In the genomic region with DNA sequence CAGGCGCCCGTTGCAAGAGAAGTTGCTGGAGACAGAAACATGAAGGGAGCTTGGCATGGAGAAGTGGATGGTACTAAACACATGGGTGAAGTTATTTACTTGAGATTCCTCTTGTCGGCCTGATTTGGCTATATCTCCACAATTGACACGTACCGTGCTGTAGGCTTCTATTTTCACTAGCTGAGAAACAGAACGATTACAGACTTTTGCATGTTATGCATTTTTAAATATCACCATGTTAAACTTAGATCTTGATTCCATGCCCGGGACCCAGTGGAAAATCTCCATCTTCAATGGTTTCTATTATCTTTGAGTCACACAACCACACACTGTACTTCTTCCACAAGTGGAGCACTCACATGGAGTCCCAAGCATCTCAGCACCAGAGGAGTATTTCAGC, we compare ENCODE assay signal across 26 mouse cellular contexts.
DNase-seq lines count a peak whose midpoint lies in the region; ATAC-seq lines count a peak whose summit lies in the region.
"Had no signal": no experiment of that assay in that cellular context is flagged by ENCODE, and none has a peak within 500 bp of the region (broad histone marks: within the 10 kb centered on the region; RNA-seq: fewer than 3 reads in every experiment).

No protein-coding gene starts in this region.

- H3K4me1 ChIP-seq in embryonic facial prominence, embryonic 10.5 days: peaks cover 12% of the 10 kb centered on the region
- H3K4me1 ChIP-seq: heart, embryonic 10.5 days; hindbrain, embryonic 15.5 days; intestine, embryonic 15.5 days had no signal

- peak; percentile 32 for DNase-seq in left cerebral cortex, adult 11 months (ENCODE audit: low spot score)
- DNase-seq in left cerebral cortex, postnatal 4 days: no peak
- DNase-seq in left cerebral cortex, adult 9 months (ENCODE audit: low spot score in 2 of 2): peak; percentile 40 to 60
- DNase-seq in right cerebral cortex, postnatal 10 days (ENCODE audit: low spot score in 2 of 2): peak; percentile 66 to 81
- DNase-seq in gastrocnemius, postnatal 36 days: no peak
- DNase-seq in embryonic facial prominence, embryonic 10.5 days (ENCODE audit: low spot score): no peak
- no peak for DNase-seq in adrenal gland, postnatal 25 days
- DNase-seq: cerebellum, adult 9-10 months; heart, postnatal 4 days; kidney, adult 8-10 months; kidney, postnatal 10 days; liver, postnatal 0 days; retina, postnatal 1 day; thymus, postnatal 36 days had no signal

- H3K36me3 ChIP-seq in embryonic facial prominence, embryonic 10.5 days (replicated peaks): no peaks in the 10 kb centered on the region
- H3K36me3 ChIP-seq: G1E; heart, embryonic 10.5 days; hindbrain, embryonic 15.5 days; intestine, embryonic 15.5 days; midbrain, embryonic 15.5 days; neural tube, embryonic 12.5 days had no signal

- H3K27me3 ChIP-seq in embryonic facial prominence, embryonic 10.5 days (replicated peaks; ENCODE audit: low read depth, poor library complexity, severe bottlenecking): no peaks in the 10 kb centered on the region
- H3K27me3 ChIP-seq: CH12.LX; forebrain, embryonic 13.5 days; hindbrain, embryonic 15.5 days; intestine, embryonic 15.5 days; midbrain, embryonic 15.5 days; neural tube, embryonic 12.5 days had no signal

- H3K4me3 ChIP-seq in embryonic facial prominence, embryonic 10.5 days: no peak overlapping the region
- H3K4me3 ChIP-seq: forebrain, embryonic 13.5 days; heart, embryonic 10.5 days; hindbrain, embryonic 15.5 days; intestine, embryonic 15.5 days; midbrain, embryonic 15.5 days; neural tube, embryonic 12.5 days had no signal

- ATAC-seq in CD4-positive, CD25-positive, alpha-beta regulatory T cell, adult 4 months: no peak
- ATAC-seq: forebrain, embryonic 13.5 days; intestine, embryonic 15.5 days; liver, postnatal 0 days; lung, postnatal 0 days; midbrain, embryonic 15.5 days; Patski had no signal

- WGBS in embryonic facial prominence, embryonic 10.5 days: 94% methylated on average over 7 of the region's 7 CpGs

- no peaks in the 10 kb centered on the region for H3K9me3 ChIP-seq in embryonic facial prominence, embryonic 10.5 days
- H3K9me3 ChIP-seq: forebrain, embryonic 13.5 days; G1E; heart, embryonic 10.5 days; hindbrain, embryonic 15.5 days; intestine, embryonic 15.5 days; midbrain, embryonic 15.5 days; neural tube, embryonic 12.5 days had no signal

- intact Hi-C loops in left cerebral cortex, postnatal 4 days (cut with DNase I): no loop called here
- intact Hi-C loops in gastrocnemius, postnatal 36 days (cut with DNase I): no loop called here

- H3K27ac ChIP-seq in embryonic facial prominence, embryonic 10.5 days (replicated peaks): no peak overlapping the region
- H3K27ac ChIP-seq: forebrain, embryonic 13.5 days; heart, embryonic 10.5 days; hindbrain, embryonic 15.5 days; intestine, embryonic 15.5 days; macrophage; midbrain, embryonic 15.5 days; neural tube, embryonic 12.5 days had no signal

Comparison
In these comparisons a context has a peak if more than half of its experiments do, and no peak if none do; other contexts are left out.
1. DNase-seq: peak in left cerebral cortex, adult 11 months (single experiment), left cerebral cortex, adult 9 months (2 of 2) and right cerebral cortex, postnatal 10 days (2 of 2); none in left cerebral cortex, postnatal 4 days (single experiment), gastrocnemius, postnatal 36 days (0 of 2), embryonic facial prominence, embryonic 10.5 days (single experiment) and adrenal gland, postnatal 25 days (single experiment).